Mouse (Mus musculus) retina, postnatal 1 day (tissue): ENCODE measurements at regions not wholly inside any gene's neighbourhood (a gene's known extent, or its start where the extent isn't known, plus 50 kb on each side); places are given as distances from the start of the nearest gene placed in this dataset.
A peak's percentile ranks its signal among the peaks of the same experiment; 100 is the strongest.

ENCODE experiments used
- DNase-seq: peaks from one replicate; pipeline ENCODE4 v3.0.0-alpha.2; 2012

DNA sequence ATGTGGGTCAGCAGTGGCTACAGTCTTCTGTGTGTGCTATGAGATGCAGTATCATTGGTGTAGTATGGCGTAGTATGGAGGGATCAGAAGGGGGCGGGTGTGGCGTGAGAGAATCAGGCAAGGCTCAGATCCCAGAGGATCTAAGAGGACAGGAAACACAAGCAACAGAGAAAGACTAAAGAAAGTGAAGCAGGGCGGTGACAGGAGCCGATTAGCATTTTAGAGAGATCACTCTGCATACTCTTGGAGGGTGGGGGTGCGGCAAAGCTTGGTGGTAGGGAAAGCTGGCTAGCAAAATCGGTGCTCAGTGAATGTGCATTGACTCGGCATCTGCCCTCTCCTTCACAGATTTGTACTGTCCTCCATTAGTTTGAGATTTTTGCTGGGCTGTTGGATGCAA is 93.1 kb upstream of the Mphosph6 start:
- no peak for DNase-seq

DNA sequence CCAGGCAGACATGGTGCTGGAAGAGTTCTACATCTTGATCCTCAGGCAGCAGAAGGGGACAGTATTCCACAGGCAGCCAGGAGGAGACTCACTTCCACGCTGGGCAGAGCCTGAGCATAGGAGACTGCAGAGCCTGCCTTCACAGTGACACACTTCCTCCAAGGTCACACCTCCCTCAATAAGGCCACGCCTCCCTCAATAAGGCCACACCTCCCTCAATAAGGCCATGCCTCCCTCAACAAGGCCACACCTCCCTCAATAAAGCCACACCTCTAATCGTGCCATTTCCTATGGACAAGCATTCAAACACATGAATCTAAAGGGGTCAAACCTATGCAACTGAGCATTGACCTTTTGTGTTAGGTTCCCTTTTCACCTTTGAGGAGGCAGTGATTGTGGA is 88.5 kb upstream of the Mphosph6 start:
- no peak for DNase-seq

DNA sequence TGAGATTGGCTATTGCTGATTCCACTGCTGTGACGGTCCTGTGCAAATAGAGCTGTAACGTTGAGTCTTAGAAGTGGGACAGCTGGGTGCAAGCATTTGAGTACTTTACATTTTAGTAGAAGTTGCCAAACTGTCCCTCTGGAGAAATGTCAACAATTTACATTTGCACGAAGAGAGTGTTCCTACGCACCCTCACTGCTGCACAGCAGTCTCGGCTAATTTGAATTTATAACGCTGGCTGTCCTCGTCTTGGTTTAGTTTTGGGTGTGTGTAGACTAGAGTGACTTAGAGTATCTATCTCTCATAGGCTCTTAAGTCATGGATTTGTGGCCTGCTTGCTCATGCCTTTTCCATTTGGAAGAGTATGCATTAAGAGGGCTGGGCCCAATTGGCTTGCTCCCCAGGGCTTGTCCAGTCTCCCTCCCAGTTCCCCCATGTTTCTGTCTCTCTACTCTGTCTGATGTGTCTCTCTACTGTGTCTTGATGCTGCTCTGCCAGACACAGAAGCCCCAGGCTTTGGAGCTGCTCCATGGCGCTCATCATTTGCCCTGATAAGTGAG is 79.8 kb upstream of the Mphosph6 start:
- DNase-seq = no peak

DNA sequence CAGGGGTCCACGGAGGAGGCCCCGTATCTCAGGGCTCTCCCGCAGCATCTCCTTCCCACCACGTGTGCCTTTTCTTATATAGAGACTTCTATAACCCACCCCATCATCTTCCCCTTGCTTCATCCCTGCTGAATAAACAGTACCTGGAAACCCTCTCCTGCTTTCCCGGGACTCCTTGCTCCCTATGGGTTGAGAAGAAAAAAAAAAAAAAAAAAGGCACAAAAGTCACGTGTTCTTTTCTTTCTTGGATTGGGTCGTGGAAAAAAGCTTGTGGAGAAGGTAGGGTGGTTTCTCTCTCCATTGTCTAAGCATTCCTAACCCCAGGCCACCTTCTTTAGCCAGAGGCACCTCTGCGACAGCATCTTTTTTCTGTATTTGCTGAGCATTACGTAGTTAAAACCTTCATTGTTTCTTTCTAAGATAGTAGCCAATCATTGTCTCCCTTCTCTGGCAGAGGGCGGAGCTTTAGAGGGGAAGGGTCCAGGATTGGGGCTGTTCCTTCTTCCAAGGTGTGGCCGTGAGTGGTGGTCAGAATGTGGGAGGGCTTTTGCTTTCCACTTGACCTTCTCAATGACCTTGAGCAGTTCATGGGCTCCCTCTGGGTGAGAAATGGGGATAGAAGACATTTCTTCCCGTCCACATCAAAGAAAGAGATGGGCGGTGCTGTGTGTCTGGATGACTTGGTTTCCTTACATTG is 78.7 kb upstream of the Mphosph6 start:
- no peak for DNase-seq

DNA sequence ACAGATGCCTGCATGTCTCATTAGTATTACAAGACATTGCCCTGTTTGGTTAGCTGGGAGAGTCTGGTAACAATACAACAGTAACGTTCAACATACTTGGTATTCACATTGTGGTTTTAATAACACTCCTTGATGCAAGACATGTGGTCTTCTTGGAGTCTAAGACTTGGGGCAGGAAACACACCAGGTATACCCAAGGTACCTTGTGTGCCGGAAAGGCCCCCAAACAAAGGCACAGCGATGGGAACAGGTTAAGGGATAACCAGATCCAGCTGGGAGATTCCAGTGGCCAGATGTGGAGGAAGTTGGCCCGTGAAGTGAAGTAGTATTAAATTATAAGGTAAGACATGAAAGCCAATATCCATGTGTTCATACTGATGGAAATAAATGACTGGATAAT is 71.9 kb upstream of the Mphosph6 start:
- DNase-seq = no peak

DNA sequence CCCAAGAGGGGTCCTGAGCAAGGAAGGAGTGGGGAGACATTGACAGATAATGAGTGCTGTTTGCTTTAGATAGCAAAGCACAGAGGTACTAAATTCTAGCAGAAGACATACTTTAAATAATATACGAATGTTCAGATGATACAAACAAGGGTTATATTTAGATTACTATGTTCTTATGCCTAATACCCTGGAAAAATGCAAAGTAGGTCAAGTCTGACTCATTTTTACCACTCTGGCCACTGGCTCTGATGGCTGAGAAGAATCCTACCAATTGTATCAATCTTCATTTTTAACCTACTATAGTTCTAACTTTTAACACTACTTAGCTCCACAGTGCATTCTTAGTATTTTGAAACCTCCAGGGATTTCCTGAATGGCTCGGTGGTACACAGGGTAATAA is 65.4 kb upstream of the Mphosph6 start:
- no peak for DNase-seq

DNA sequence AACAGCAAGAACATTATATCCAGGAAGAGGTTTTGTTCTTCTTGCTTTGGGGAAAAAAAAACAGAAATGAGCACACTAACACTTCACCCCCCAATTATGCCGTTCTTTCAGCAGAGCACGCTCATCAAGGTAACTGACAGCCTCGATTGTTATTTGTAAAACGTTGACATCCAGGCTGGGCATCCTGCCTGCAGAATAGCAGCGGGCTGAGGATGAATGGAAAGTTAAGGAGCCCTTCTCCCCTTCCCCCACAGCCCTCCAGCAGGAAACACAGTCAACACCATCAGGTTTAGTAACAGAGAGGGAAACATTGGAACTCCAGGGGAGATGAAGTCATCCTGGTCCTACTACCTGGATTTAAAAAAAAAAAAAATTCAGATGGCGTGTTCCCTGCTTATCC is 63.3 kb upstream of the Mphosph6 start:
- no peak for DNase-seq

DNA sequence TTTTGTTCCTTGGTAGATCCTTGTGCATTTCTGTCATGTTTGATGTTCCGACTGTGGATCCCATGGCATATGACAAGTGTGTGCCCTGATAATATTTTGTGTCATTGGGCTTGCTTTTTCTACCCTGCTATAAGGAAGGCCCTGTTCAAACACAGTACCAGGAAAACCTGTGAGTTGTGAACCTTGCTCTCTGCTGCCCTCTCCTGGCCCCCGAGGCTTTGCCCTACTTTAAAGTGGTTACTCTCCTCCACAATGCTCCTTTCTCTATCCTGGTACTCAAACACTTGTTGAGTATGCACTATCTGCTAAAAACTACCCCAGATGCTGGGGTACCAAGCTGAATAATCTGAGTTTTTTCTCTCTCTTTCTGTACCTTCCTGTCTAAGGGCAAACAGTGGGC is 62.1 kb upstream of the Mphosph6 start:
- peak; percentile 71 for DNase-seq

DNA sequence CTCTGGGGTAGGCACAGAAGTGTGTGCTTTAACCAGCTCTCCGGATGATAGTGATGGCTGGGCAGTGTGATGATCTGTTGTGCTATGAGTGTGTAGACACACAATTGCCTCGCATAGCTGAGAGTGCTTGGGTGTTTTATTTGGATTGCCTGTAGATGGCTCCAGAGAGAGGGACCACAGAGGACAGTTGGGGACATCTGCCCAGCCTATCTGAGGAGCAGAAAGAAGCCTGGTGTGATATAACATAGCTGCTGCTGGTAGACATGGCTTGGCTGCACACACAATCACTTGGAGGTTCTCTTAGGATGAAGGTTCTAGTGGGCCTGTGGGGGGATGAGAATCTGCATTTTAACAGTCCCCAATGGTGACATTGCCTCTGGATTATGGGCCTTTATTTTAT is 60.6 kb upstream of the Mphosph6 start:
- peak; percentile 22 for DNase-seq

DNA sequence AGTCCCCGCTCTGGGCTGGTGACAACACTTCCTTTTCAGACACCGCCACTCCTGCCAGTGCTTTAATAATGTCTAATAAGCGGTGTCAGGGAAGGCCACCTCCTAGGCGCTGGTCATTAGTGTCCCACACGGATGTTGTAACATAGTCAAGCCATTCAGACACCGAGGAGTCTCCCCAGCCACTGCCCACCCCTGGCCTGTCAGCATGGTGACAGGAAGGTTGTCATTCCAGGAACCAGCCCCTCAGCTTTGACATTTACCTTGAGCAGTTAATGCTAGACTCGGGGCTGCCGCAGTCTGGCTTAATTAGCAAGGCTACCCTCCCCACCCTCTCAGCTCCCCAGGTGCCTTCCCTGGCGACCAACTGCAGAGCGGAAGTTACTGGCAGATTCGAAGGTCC is 58.0 kb upstream of the Mphosph6 start:
- DNase-seq = peak; percentile 33

DNA sequence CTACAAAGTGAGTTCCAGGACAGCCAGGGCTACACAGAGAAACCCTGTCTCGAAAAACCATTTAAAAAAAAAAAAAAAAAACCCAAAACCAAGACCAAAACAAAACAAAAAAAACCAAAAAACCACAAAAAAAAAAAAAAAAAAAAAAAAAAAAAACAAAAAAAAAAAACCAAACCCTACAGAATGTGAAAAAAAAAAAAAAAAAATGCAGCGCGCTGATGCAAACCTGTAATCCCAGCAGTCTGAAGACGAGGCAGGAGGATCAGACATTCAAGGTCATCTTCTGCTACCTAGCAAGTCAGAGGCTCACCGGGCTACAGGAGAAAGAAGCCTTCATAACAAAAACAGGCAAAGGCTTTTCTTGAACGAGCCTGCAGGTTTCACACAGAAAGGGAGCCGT is 57.4 kb upstream of the Mphosph6 start:
- DNase-seq = no peak

DNA sequence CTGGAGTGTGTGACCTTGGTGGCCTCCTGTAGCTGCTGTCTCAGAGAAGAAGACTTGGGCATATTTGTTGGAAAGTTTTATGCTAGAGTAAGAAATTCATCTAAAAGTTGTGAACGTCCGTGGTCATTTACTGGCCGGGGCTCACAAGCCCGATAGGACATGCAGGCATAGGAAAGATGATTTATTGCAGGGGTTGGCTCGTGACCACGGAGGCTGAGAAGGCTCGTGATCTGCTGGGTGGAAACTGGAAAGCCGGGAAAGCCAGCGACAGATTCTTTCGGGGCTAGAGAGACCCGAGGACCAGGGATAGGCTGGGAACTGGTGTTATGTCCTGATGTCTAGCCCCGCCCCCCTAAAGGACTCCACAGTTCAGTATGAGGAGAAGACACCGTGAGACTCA is 54.4 kb upstream of the Mphosph6 start:
- DNase-seq = no peak

DNA sequence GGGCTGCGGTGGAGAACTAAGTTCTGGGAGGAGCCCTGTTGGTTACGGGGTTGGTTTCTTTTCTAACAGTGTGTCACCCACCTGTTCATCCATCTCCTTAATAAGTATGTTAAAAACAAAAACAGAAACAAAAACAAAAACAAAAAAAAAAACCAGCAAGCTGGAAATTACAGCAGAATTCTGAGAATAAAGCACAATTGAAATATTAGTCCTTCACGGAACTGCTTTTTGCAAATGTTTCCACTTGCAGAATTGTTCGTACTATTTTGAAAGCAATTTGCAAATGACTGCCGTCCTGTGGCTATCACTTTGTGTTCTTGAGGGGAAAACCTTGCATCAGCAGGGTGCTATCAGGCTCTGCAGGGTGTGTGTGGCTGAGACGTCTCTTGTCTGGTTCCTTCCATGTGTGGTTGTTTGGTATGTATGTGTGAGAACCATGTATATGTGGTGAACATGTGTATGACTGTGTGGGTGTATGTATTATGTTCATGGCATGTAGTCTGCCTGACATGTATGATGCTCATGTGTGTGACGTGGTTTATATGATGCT is 53.3 kb upstream of the Mphosph6 start:
- DNase-seq = no peak

DNA sequence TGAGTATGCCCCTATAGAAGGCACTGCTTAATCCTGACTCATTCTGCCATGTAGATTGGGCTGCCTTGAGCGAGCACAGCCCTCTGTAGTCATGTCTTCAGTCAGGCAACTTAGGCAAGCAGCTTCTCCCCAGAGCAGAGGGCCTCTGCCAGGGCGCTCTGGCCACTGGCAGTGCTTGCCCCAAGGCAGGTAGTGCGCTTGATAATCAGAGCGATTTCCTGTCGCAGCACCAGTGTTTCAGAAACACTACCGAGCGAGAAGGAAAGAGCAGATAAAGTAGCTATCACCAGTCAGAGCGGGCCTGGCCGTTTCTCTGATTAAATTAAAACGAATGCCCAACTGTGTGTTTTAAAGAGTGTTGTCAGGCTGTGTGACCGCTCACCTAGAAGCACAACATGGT is 52.6 kb upstream of the Mphosph6 start:
- no peak for DNase-seq

DNA sequence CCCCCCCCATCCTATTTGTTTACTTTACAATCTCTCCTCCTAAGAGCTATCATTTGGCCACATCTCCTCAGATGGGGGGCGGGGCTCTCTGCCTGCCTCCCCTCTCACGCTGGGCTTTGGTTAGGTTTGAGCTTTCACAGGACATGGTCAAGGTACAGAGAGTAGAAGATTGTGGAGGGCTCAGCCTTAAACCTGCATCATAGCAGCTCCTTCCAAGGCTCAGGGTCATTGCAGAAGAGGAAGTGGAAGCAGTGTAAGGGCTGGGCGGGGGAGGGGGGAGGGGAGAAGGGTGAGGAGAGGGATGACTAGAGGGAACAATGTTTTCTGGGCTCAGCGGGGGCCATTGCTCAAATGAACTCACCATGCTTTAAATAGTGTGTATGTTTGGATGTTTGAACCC is 51.7 kb upstream of the Mphosph6 start:
- DNase-seq = no peak

DNA sequence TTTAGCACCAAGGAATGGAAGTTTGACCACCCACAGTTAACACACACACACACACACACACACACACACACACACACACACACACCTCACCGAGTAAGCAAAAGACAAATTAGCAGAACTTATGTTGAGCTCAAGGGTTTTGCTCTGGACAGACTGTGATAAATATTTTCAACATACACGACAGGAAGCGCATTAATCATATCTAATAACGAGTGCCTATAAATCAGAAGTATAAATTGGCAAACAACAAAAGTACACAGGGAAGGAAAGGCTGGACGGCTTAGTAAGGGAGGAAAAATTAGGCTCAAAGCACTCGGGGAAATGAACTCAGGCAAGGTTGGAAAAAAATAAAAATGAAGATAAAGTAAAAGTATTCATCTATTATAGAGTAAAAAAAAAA is 50.8 kb upstream of the Mphosph6 start:
- DNase-seq = no peak
